Mouse (Mus musculus): ENCODE measurements around the gene Triobp.

DNA sequence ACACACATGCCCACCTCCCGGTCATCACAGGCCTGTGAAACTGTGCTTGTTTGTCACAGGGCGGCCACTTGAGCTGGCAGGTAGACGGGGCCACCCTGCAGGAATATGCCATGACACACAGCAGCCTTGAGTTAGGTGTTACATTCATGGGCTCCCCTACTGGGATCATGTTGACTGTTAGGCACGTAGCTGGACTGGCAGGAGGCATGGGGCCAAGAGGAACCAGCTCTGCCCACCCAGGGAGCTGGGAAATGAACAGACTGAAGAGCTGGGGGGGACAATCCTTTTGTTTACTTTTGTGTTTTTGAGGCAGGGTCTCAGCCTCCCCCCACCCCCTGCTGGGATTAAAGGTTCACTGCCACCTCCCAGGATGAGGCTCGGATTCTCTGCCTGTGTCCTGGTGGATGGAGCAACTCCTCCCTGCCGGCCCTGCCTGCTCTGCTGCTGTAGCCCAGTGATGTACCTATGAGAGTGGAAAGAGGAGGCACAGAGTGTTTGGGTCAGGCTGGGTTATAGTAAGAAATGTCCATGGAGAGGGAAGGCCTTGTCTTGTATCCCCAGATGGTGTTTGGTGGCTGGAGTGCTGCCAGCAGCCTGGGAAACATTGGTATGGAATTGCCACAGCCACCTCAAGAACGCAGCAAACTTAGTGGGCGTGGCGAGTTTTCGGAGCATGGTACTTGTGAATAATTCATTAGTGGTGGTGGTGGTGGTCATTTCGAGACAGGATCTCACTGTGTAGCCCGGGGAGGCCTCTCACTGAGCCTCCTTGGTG is 31.3 kb upstream of the Triobp start:
- no peak for TF ChIP-seq CTCF (IDR thresholded peaks at IDR 0.05; ENCODE audit: extremely low read depth, insufficient read depth, insufficient read length, insufficient replicate concordance)
- TF ChIP-seq POLR2A (IDR thresholded peaks at IDR 0.05; ENCODE audit: low read depth, low read length): no peak

Measured in spleen, adult 2 months (tissue).